Mouse (Mus musculus) megakaryocyte progenitor cell, adult 5-6 weeks (primary cell): ENCODE measurements around the gene Lmbrd1. TPM values are rescaled to one million over a fixed set of nuclear protein-coding genes. Genes with fewer than 3 reads are reported as not detected.
"Not testable (repeated sequence)": the region's sequence is repeated elsewhere in the genome, so short reads cannot be mapped to it uniquely, and the experiment has no call there.

Source experiments
- ATAC-seq: replicated peaks from 2 replicates; pipeline ENCODE4 v1.8.0; 2016; ENCODE audit warnings: mild to moderate bottlenecking, moderate TSS enrichment, inconsistent platforms; ENCODE audit not compliant: poor library complexity
- total RNA-seq, 2 experiments: library from RNA; stranded (forward) in 1 of 2; stranded (reverse) in 1 of 2; fragments of 157-497, 149-512 nt in 1 of 2; fragments of 200-1000 nt in 1 of 2; gene quantifications; 2 replicates each; pipeline versions ENCODE4 v1.2.3 to v1.2.4; 2015 to 2017

The Lmbrd1 gene
- total RNA-seq (2015) (19.1 and 19.3 TPM in 2 replicates), total RNA-seq (2017) (10.1 and 16.2 TPM in 2 replicates)

DNA sequence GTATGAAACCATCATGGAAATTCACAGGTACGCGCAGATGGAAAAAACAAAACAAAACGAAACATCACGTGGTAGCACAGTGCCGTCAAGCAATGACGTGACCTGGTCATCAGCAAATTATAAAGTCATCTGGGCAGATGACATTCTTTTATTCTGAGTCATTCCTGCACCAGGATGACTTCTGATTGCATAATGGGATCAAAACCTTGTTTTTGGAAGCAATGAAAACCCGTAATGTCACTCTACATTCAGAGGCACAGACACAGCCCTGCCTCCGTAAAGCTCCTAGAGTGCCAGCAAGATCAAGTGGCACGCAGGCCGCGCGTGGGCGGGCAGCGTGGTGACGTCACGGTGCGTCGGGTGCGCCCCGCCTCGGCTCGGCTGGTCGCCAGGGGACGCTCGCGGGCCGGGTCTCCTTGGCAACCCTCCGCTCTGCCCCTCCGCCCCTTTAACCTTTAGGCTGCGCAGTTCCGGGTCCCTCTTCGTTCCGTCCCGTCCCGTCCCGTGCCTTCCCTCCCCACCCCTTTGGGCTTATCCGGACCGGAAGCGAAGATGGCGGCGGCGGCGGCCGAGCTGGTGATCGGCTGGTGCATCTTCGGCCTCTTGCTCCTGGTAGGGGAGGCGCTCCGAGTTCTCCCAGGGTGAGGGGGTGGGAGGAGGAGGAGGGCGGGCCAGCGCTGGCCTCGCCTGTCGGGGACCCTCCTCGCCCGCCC is at the start of gene Lmbrd1:
Gene Lmbrd1 (plus strand): TSS at position 426 of the 713 bp plus-strand sequence.
- ATAC-seq: peak; percentile 93

DNA sequence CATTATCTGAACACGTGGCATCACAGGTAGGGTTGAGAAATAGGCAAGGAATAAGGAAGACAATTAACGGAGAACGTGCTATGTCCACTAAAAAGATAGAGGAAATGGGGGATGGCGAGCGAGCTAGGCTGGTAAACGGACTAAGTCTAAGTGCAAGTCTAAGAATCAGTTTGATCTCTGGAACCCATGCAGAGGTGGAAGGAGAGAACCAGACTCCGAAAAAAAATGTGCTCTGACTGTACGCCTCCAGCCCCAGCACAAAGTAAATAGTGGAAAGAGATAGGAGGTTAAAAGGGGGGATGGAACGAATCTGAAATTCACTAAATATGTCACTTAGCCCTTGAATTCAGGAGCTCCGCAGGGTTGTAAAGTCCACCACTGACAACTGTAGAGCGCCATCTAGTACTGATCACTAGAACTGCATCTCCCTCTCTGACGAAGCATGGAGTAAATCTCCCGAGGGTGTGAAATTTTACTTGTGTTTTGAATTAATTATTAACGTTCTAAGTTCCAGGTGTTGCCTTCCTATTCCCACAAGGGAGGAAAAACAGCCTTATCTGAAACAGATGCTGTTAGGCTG is 44.8 kb upstream of the Lmbrd1 start:
- peak; percentile 91 for ATAC-seq

GRCm38 (mm10) chr1:24650100-24650499 is 28.3 kb upstream of the Lmbrd1 start:
- no peak for ATAC-seq

DNA sequence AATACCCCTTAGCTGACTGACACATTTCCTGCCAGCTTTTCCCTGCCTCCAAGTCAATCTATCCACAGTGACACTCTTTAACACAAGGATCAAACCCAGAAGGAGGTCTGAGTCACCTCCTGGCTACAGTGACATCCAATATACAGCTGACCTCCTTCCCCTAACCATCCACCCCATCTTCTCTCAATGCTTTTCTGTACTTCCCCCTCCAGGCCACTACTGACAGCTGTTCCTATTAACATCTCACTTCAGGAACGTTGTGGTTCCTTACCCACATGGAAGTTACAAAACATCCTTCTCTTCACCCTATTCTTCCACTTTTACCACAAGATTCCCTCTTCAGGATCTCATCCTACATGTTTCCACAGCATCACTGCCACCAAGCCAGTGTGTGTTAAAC is 18.5 kb upstream of the Lmbrd1 start:
- peak; percentile 90 for ATAC-seq

DNA sequence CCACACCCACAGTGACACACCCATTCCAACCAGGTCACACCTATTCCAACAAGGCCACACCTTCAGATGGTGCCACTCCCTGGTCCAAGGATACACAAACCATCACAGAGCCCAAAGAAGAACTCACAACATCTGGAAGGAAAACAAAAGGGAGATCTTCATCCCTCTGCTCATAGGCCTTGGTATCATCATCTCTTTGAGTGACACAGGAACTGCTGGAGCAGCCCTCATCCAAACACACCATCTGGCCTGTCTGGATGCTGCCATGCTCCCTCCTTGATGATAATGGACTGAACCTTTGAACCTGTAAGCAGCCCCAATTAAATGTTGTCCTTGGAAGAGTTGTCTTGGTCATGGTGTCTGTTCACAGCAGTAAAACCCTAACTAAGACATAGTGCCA is 17.8 kb upstream of the Lmbrd1 start:
- not testable (repeated sequence) for ATAC-seq

- no peak for ATAC-seq
Observed at GRCm38 (mm10) chr1:24661551-24661950, 16.9 kb upstream of the Lmbrd1 start.

DNA sequence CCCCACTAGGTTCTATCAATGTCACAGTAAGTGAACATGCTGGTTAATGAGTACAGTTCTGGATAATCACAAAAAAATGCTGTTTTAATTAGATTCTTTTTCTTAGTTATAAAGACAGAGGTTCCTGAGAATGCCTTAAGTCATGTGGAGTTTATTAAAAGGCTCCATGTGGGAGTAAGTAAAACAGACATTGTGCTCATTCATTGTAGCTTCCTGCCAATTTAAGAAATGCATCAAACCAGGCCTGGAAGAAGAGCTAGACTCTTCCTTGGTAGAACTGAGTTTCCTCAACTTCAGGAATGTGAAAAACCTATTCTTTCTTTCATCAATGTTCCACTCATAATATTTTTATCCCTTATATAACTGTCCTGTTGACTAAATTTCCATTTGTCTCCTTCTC is 14.3 kb upstream of the Lmbrd1 start:
- ATAC-seq: no peak

- ATAC-seq: no peak
Observed at GRCm38 (mm10) chr1:24673231-24673630, 5.2 kb upstream of the Lmbrd1 start.

- no peak for ATAC-seq
Observed at GRCm38 (mm10) chr1:24677706-24678105, 724 bp upstream of the Lmbrd1 start.

- peak; percentile 8; the same call in 1 of the 2 replicates for ATAC-seq
Observed at GRCm38 (mm10) chr1:24679071-24679470, 641 bp downstream of the Lmbrd1 start.

DNA sequence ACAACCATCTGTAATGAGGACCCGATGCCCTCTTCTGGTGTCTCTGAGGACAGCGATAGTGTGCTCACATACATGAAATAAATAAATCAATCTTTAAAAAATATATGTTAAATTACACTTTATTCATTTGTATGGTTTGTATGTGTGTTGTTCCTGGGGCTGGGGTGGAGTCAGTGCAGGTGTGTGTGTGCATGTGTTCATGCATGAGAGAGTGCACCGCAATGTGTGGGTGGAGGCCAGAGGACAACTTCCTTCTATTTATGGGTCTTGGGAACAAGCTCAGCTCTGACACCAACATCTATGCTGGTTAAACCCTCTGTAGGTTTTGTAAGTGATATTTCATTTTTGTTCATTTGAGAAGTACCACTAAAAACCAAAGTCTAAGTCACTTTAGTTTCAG is 2.6 kb downstream of the Lmbrd1 start:
- no peak for ATAC-seq

- no peak for ATAC-seq
Observed at GRCm38 (mm10) chr1:24681946-24682345, 3.5 kb downstream of the Lmbrd1 start.

- ATAC-seq: peak; percentile 80
Observed at GRCm38 (mm10) chr1:24683947-24684346, 5.5 kb downstream of the Lmbrd1 start.

- ATAC-seq: no peak
Observed at GRCm38 (mm10) chr1:24685606-24686005, 7.2 kb downstream of the Lmbrd1 start.

DNA sequence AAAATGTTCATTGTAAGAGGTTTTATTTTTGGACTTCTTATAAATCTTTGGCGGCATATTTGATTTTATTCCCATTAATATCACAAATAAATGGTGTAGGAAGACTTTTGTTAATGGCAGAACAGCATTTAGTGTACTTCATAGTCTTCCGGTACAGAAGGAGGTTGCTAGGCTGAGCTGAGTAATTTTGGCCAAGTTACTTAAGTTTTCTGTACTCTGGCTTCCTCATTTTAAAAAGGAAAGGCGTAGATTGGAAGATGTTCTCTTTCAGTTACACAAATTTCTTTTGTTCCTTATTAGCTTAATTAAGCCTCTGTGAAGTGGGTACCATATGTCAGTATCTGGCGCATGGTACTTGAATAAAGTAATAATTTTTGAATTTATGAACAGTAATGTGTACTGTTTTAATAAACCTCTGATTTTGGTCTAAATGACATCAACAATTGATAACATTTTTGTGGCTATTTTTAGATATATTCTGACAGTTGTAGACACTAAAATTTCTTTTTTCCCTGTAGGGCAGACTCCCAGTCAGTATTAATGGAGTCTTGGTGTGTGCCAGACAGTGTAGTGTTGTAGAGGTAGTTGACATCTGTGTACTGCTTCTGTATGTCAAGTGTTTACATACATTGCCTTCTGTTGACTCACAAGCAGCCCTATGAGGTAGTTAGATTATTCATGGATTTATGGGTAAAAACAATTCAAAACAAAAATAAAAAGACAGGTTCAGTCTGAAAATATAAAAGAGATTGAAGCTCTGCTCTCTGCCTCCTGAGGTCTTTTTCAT is 8.0 kb downstream of the Lmbrd1 start:
- peak; percentile 27; the same call in 1 of the 2 replicates for ATAC-seq

GRCm38 (mm10) chr1:24697677-24698076 is 19.2 kb downstream of the Lmbrd1 start:
- ATAC-seq: no peak

GRCm38 (mm10) chr1:24698146-24698880 is 19.9 kb downstream of the Lmbrd1 start:
- no peak for ATAC-seq

GRCm38 (mm10) chr1:24699320-24699719 is 20.9 kb downstream of the Lmbrd1 start:
- peak; percentile 100 for ATAC-seq

- ATAC-seq: no peak
Observed at GRCm38 (mm10) chr1:24700241-24700640, 21.8 kb downstream of the Lmbrd1 start.

- no peak for ATAC-seq
Observed at GRCm38 (mm10) chr1:24703821-24704220, 25.4 kb downstream of the Lmbrd1 start.

- ATAC-seq: no peak
Observed at GRCm38 (mm10) chr1:24716301-24716700, 37.9 kb downstream of the Lmbrd1 start.
